Mouse (Mus musculus) G1E (cell line): ENCODE data around the gene Casc4.

ENCODE experiments used
- CTCF ChIP-seq: IDR thresholded peaks from 2 replicates; pipeline ENCODE4 v1.5.1; 2012; ENCODE audit warnings: low read depth, low read length, inconsistent platforms, mixed read lengths
- GATA1 ChIP-seq: IDR thresholded peaks from 2 replicates; pipeline ENCODE4 v1.6.1; 2012; ENCODE audit warnings: borderline replicate concordance, low read length, inconsistent platforms, mixed read lengths
- GATA2 ChIP-seq: IDR thresholded peaks from 2 replicates; pipeline ENCODE4 v1.6.1; 2012; ENCODE audit warnings: low read depth, low read length, inconsistent platforms, borderline replicate concordance
- TAL1 ChIP-seq: conservative IDR thresholded peaks from 2 replicates; pipeline ENCODE4 v1.6.1; 2012; ENCODE audit warnings: low read depth, low read length, inconsistent platforms, mixed read lengths

GRCm38 (mm10) chr2:121879506-121879905, 12.7 kb downstream of the Casc4 start:
- no peak for TF ChIP-seq CTCF
- no peak for TF ChIP-seq GATA1
- TF ChIP-seq GATA2, result no peak
- no peak for TF ChIP-seq TAL1
